Mouse (Mus musculus): Measurements from ENCODE around the gene Olfr701. TPM values are rescaled to one million over a fixed set of nuclear protein-coding genes. Genes with fewer than 3 reads are reported as not detected.

The Olfr701 gene
- under 1 TPM in 1 of 4 experiments, not detected in 3; 0.07 TPM for total RNA-seq (2022)

- no peak for DNase-seq (ENCODE audit: low spot score in 2 of 2)
Observed at GRCm38 (mm10) chr7:106813829-106814228, at the start of gene Olfr701. Olfr701 (plus strand) TSS chr7:106814129.

GRCm38 (mm10) chr7:106788330-106788729, 25.6 kb upstream of the Olfr701 start:
- DNase-seq (ENCODE audit: low spot score in 2 of 2), result no peak

- DNase-seq (ENCODE audit: low spot score in 2 of 2), result no peak
Observed at GRCm38 (mm10) chr7:106793098-106793497, 20.8 kb upstream of the Olfr701 start, which contains the start of gene Olfr699. Olfr699 (minus strand) TSS chr7:106793198.

GRCm38 (mm10) chr7:106808734-106809133, 5.2 kb upstream of the Olfr701 start, which contains the start of gene Olfr700:
Olfr700 (minus strand) TSS chr7:106808834.
- DNase-seq (ENCODE audit: low spot score in 2 of 2), result no peak

GRCm38 (mm10) chr7:106815775-106816174, 1.8 kb downstream of the Olfr701 start:
- no peak for DNase-seq (ENCODE audit: low spot score in 2 of 2)

GRCm38 (mm10) chr7:106818414-106818813, 4.5 kb downstream of the Olfr701 start:
- no peak for DNase-seq (ENCODE audit: low spot score in 2 of 2)

GRCm38 (mm10) chr7:106833793-106834192, 19.9 kb downstream of the Olfr701 start, which contains the start of gene Olfr702:
Olfr702 (minus strand) TSS chr7:106833893.
- DNase-seq (ENCODE audit: low spot score in 2 of 2), result no peak

- no peak for DNase-seq (ENCODE audit: low spot score in 2 of 2)
Observed at GRCm38 (mm10) chr7:106843060-106843459, 29.1 kb downstream of the Olfr701 start, which contains the start of gene Olfr703. Olfr703 (plus strand) TSS chr7:106843360.

- DNase-seq (ENCODE audit: low spot score in 2 of 2), result no peak
Observed at GRCm38 (mm10) chr7:106862885-106863284, 49.0 kb downstream of the Olfr701 start, which contains the start of gene Olfr704. Olfr704 (plus strand) TSS chr7:106863185.

Other genes starting within 250 kb of the Olfr701 start
- gene Olfr693, start 133.5 kb upstream of the Olfr701 start, total RNA-seq (2022), result not detected
- gene Olfr694, start 122.3 kb upstream of the Olfr701 start, total RNA-seq (2022), result not detected
- gene Olfr695, start 97.7 kb upstream of the Olfr701 start, total RNA-seq (2022), result not detected
- not detected for gene Olfr697, start 71.7 kb upstream of the Olfr701 start, total RNA-seq (2022)
- gene Olfr698, start 58.7 kb upstream of the Olfr701 start, total RNA-seq (2022), result under 1 TPM in 1 of 4 experiments, not detected in 3; 0.42 TPM
- gene Olfr699, start 20.9 kb upstream of the Olfr701 start, total RNA-seq (2022), result not detected
- not detected for gene Olfr700, start 5.3 kb upstream of the Olfr701 start, total RNA-seq (2022)
- gene Olfr702, start 19.8 kb downstream of the Olfr701 start, total RNA-seq (2022), result not detected
- not detected for gene Olfr703, start 29.2 kb downstream of the Olfr701 start, total RNA-seq (2022)
- not detected for gene Olfr704, start 49.1 kb downstream of the Olfr701 start, total RNA-seq (2022)
- gene Olfr705, start 62.8 kb downstream of the Olfr701 start, total RNA-seq (2022), result not detected
- gene Olfr706, start 74.0 kb downstream of the Olfr701 start, total RNA-seq (2022), result not detected
- not detected for gene Olfr707, start 87.1 kb downstream of the Olfr701 start, total RNA-seq (2022)
- not detected for gene Olfr1532-ps1, start 93.9 kb downstream of the Olfr701 start, total RNA-seq (2022)
- under 1 TPM in 1 of 4 experiments, not detected in 3; 0.14 TPM for gene Olfr709-ps1, start 118.1 kb downstream of the Olfr701 start, total RNA-seq (2022)
- gene Olfr710, start 134.2 kb downstream of the Olfr701 start, total RNA-seq (2022), result not detected
- not detected for gene Olfr6, start 149.8 kb downstream of the Olfr701 start, total RNA-seq (2022)
- gene Olfr711, start 161.3 kb downstream of the Olfr701 start, total RNA-seq (2022), result not detected
- gene Olfr2, start 191.9 kb downstream of the Olfr701 start, total RNA-seq (2022), result under 1 TPM in 1 of 4 experiments, not detected in 3; 0.05 TPM
- gene Olfr713, start 217.0 kb downstream of the Olfr701 start, total RNA-seq (2022), result not detected